Mouse (Mus musculus) liver, embryonic 14.5 days (tissue): ENCODE measurements around the gene Myo18b.

Experiments
- CTCF ChIP-seq: IDR thresholded peaks from 2 replicates; pipeline ENCODE4 v1.5.1; 2016; ENCODE audit warnings: antibody characterized with exemption, low read depth, control low read depth
- EP300 ChIP-seq: IDR thresholded peaks from 2 replicates; pipeline ENCODE4 v1.6.1; 2016; ENCODE audit warnings: antibody characterized with exemption, low read depth

GRCm38 (mm10) chr5:112923841-112924240 lies 27.7 kb upstream of the Myo18b start:
- no peak for TF ChIP-seq CTCF
- no peak for TF ChIP-seq EP300
